Mouse (Mus musculus) spleen, adult 2 months (tissue): ENCODE measurements around the gene Mns1.

Source experiments
- CTCF ChIP-seq: fragments of 200-500 bp; IDR thresholded peaks from 2 replicates; pipeline ENCODE4 v1.5.1; 2011; ENCODE audit warnings: mild to moderate bottlenecking, inconsistent platforms; ENCODE audit not compliant: insufficient read depth, insufficient read length, insufficient replicate concordance; ENCODE audit errors: extremely low read depth
- POLR2A ChIP-seq: fragments of 200-500 bp; IDR thresholded peaks from 2 replicates; pipeline ENCODE4 v1.6.1; 2011; ENCODE audit warnings: low read depth, low read length, inconsistent platforms

DNA sequence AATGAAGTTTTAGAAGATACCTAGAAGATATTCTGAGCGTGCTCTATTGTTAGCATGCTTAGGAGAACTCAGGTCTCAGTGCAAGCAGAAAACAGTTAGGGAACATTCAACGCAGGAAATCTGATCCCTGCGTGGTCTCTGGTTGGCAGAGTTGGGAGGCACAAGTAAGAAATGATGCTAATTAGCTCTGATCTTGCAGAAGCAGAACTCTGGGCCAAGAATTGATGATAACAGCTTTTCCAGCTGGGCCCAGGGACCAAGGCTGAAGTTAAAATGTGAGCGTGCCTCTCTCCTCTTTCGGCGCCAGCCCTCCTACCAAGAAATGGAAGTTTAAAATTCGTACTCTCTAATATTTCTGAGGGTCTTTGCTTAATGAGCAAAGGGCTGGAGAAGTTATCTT is 45.1 kb upstream of the Mns1 start:
- TF ChIP-seq CTCF (no peak), POLR2A (no peak)
